Mouse (Mus musculus) forebrain, embryonic 16.5 days (tissue): ENCODE data around the gene Rnf121. TPM values are rescaled to one million over a fixed set of nuclear protein-coding genes. Genes with fewer than 3 reads are reported as not detected.

ENCODE experiments used
- ATAC-seq: fragments of 200-750 bp; cut with Nextera tagmentation; 2 replicates; pipeline ENCODE4 v1.8.0; 2017; ENCODE audit warnings: mild to moderate bottlenecking, moderate library complexity
- H3K27ac ChIP-seq: fragments of 300-500 bp; sonication (generic); 2 replicates; pipeline ENCODE4 v1.5.1; 2014; ENCODE audit warnings: low read length, control low read depth
- H3K27me3 ChIP-seq: fragments of 300-500 bp; sonication (generic); replicated peaks from 2 replicates; pipeline ENCODE4 v1.6.1; 2014; ENCODE audit warnings: low read length; ENCODE audit not compliant: control insufficient read depth, insufficient read depth
- H3K36me3 ChIP-seq: fragments of 300-500 bp; sonication (generic); 2 replicates; pipeline ENCODE4 v1.6.1; 2014; ENCODE audit not compliant: control insufficient read depth, insufficient read depth
- H3K4me1 ChIP-seq: fragments of 300-500 bp; sonication (generic); replicated peaks from 2 replicates; pipeline ENCODE4 v1.6.1; 2014; ENCODE audit warnings: low read length; ENCODE audit not compliant: control insufficient read depth, insufficient read depth
- H3K4me2 ChIP-seq: fragments of 300-500 bp; sonication (generic); 2 replicates; pipeline ENCODE4 v1.6.1; 2014; ENCODE audit warnings: mild to moderate bottlenecking, low read length, control low read depth
- H3K4me3 ChIP-seq: fragments of 300-500 bp; sonication (generic); replicated peaks from 2 replicates; pipeline ENCODE4 v1.5.1; 2014; ENCODE audit warnings: mild to moderate bottlenecking, low read length, control low read depth
- H3K9ac ChIP-seq: fragments of 300-500 bp; sonication (generic); replicated peaks from 2 replicates; pipeline ENCODE4 v1.6.1; 2014; ENCODE audit warnings: low read depth, low read length, control low read depth
- H3K9me3 ChIP-seq: fragments of 300-500 bp; sonication (generic); 2 replicates; pipeline ENCODE4 v1.6.1; 2016; ENCODE audit warnings: low read length; ENCODE audit not compliant: control insufficient read depth
- WGBS: fragments of 180-500 bp; shearing (Covaris S2); extraction: QIAGEN DNeasy Blood & Tissue Kit; methylation state at CpG from one replicate; pipeline ENCODE4 v1.1.7; 2014; 5-methylcytosine and 5-hydroxymethylcytosine counted together
- polyA plus RNA-seq: library from polyadenylated mRNA; unstranded; fragments of >200 nt; fragmentation: Nextera tagmentation; extraction: Ambion mirVana; gene quantifications from 2 replicates; pipeline ENCODE4 v1.2.1, GENCODE M21; 2015

Gene Rnf121
- polyA plus RNA-seq, 1 experiment from 2014 or later: 36.3 TPM

DNA sequence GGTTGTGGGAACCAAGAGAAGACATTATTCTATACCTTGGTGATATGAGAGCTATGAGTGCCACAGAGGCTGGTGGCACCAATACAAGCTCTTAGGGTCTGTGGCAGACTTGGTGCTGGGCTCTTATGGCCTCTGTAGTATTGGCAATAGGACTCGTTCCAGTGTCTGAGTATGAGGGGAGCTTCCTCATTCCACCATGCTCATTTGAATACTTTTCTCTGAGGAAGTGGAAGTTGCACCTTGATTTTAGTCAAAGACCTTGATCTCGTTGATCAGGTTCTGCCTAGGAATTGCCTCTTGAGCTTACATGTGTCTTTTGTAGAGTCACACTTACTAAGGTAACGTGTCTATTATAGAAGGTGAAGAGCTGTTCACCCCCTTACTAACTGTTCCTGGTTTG is 71.0 kb downstream of the Rnf121 start:
- WGBS: 95% methylated on average over 3 of the region's 3 CpGs
- Histone ChIP-seq H3K27ac (no peak overlapping the region), H3K36me3 (peaks cover 50% of the 10 kb centered on the region), H3K27me3 (no peaks in the 10 kb centered on the region), H3K9me3 (no peaks in the 10 kb centered on the region), H3K4me3 (no peak overlapping the region), H3K4me2 (no peak overlapping the region), H3K4me1 (no peaks in the 10 kb centered on the region), H3K9ac (no peak overlapping the region)
- no peak for ATAC-seq

DNA sequence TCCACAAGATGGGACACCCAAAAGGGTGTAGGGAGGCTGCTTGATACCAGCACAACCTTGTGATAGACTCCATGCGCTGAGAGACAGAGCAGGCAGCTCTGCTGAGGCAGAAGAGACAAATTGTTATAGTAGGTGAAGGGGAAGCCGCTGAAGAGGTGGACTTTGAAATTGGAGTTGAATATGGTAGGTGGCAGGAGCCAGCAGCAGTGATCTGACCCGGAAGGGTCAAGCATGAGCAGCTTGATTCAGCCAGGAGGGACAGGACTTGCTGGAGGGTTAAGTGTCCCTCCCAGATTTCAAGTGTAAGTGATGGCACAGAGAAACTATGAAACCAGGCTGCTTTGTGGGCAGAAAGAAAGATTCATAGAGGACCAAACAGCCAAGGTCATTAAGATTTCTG is 80.2 kb downstream of the Rnf121 start:
- H3K9me3 ChIP-seq: no peaks in the 10 kb centered on the region
- no peaks in the 10 kb centered on the region for H3K27me3 ChIP-seq
- H3K27ac ChIP-seq: no peak overlapping the region
- H3K9ac ChIP-seq: no peak overlapping the region
- no peak overlapping the region for H3K4me3 ChIP-seq
- WGBS: 92% methylated on average over 3 of the region's 3 CpGs
- H3K4me2 ChIP-seq: no peak overlapping the region
- H3K36me3 ChIP-seq: peaks cover 19% of the 10 kb centered on the region
- ATAC-seq: no peak
- no peaks in the 10 kb centered on the region for H3K4me1 ChIP-seq

DNA sequence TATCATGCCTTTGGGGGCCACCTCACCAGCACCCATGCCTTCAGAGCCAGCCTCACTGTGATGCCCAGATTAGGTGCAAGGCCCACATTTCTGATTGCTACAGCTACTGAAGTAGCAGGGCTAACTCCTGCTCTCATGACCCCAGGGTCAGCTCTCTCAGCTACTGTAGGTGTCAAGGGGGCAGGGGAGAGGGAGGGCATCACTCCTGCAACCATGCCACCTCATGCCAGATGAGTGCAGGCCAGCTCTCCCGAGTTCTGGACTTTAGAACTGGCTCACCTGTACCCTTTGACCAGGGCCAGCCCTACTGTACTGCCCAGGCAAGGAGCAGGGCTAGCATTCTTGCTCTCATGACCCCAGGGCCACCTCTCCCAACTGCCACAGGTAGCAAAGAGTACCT is 82.5 kb downstream of the Rnf121 start:
- Histone ChIP-seq H3K27ac (no peak overlapping the region), H3K4me2 (no peak overlapping the region), H3K4me3 (no peak overlapping the region), H3K36me3 (peaks cover 5% of the 10 kb centered on the region), H3K9me3 (no peaks in the 10 kb centered on the region), H3K27me3 (no peaks in the 10 kb centered on the region), H3K9ac (no peak overlapping the region), H3K4me1 (no peaks in the 10 kb centered on the region)
- ATAC-seq: no peak
- 67% methylated on average over 1 of the region's 1 CpGs for WGBS

DNA sequence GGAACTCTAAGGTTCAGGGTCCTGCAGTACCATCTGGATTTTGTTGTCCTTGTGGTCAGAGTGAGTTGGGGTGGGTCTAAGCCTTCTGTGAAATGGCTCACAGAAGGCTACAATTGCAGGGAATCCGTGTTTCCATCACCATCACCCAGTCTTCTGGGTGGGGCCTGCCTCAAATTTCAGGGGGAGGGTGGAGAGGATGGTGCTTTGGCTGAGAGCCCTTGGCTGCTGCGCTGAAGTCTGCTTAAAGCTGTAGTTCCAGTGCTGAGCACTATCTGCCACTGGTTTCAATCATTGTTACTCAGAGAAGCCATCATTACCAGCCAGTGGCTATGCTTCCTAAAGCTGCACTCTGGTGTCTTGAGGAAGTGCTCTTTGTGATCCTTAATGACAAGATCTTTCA is 90.8 kb downstream of the Rnf121 start:
- H3K36me3 ChIP-seq: no peaks in the 10 kb centered on the region
- ATAC-seq: no peak
- H3K9me3 ChIP-seq: no peaks in the 10 kb centered on the region
- WGBS: 49% methylated on average over 2 of the region's 2 CpGs
- peaks cover 25% of the 10 kb centered on the region for H3K4me1 ChIP-seq
- no peak overlapping the region for H3K27ac ChIP-seq
- no peak overlapping the region for H3K9ac ChIP-seq
- no peaks in the 10 kb centered on the region for H3K27me3 ChIP-seq
- no peak overlapping the region for H3K4me2 ChIP-seq
- H3K4me3 ChIP-seq: no peak overlapping the region

DNA sequence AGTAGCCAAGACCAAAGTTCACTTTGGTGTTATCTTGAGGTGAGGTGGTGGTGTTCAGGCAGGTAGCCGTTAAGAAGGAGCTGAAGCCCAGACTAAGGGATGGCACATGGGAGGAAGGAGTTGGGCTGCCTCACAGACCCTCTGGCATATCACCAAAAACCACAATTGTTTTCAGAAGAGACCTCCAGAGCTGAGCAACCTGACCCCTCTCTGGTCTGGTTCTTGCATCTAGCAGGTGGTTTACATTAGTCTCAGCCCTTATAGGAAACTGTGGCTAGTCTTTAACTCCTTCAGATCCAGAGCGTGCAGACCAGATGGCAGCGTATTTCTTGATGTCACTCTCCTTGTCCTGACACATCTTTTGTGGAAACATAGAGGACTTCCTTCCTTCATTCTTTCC is 91.5 kb downstream of the Rnf121 start:
- no peaks in the 10 kb centered on the region for H3K27me3 ChIP-seq
- H3K4me2 ChIP-seq: no peak overlapping the region
- no peak overlapping the region for H3K4me3 ChIP-seq
- WGBS: 80% methylated on average over 3 of the region's 3 CpGs
- H3K36me3 ChIP-seq: no peaks in the 10 kb centered on the region
- ATAC-seq: no peak
- no peak overlapping the region for H3K27ac ChIP-seq
- no peak overlapping the region for H3K9ac ChIP-seq
- H3K9me3 ChIP-seq: no peaks in the 10 kb centered on the region
- H3K4me1 ChIP-seq: peaks cover 30% of the 10 kb centered on the region

DNA sequence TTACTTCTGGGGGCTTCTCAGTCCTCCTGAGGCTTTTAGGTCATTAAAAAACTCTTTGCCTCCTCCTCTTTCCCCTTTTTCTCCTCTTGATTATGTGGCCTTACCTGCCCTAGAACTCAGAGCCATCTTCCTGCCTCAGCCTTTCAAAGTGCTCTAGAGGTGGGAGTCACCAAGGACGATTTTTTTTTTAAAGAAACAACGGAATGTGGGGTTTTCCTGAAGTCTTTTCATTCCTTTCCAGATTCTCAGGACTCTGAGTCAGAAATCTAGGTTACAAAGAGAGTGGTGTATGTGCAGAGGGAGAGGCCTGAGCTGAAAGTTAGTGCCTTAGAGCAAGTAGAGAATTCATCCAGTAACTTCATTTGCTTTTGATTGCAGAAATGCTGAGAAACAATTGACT is 93.5 kb downstream of the Rnf121 start:
- 28% methylated on average over 2 of the region's 2 CpGs for WGBS
- no peaks in the 10 kb centered on the region for H3K27me3 ChIP-seq

DNA sequence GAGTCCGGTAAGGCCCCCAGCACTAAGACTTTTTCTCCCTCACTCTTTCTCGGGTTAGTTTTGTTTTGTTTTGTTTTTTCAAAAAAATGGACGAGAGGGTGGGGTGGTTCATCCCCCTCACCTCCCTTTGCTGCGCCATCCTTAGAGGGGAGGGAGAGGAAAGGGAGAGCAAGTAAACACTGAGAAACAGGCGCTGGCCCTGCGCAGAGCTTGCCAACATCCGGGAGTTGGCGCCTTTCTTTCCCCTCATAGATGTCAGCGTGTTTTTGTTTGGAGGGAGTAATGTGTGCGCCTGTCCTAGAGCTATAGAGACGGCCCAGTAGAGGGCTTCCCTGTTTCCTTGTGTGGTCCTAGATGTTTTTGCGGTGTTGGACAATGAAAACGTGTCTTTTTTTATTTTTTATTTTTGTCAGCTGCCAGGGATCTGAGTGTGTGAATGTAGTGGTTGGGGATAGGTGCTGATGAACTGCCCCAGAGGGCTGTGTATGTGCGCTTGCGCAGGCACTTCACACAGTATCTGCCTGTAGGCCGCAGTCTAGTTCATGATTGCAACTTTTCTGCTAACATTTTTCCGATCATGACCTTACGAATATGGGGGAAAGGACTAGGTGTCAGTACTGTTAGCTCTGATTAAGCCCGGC is 94.3 kb downstream of the Rnf121 start:
- H3K9me3 ChIP-seq: no peaks in the 10 kb centered on the region
- H3K4me3 ChIP-seq: peak overlapping the region; percentile 83
- peak; percentile 73 for ATAC-seq
- H3K27ac ChIP-seq: peak overlapping the region; percentile 100
- WGBS: under 1% methylated on average over 19 of the region's 19 CpGs
- H3K36me3 ChIP-seq: no peaks in the 10 kb centered on the region
- H3K4me2 ChIP-seq: peak overlapping the region; percentile 78
- peaks cover 34% of the 10 kb centered on the region for H3K4me1 ChIP-seq
- peak overlapping the region; percentile 95 for H3K9ac ChIP-seq
- no peaks in the 10 kb centered on the region for H3K27me3 ChIP-seq

More for the DNA sequence above, 93.5 kb downstream of the Rnf121 start:
- H3K9me3 ChIP-seq: no peaks in the 10 kb centered on the region
- H3K4me3 ChIP-seq: peak overlapping the region; percentile 83
- ATAC-seq: no peak
- H3K27ac ChIP-seq: peak overlapping the region; percentile 100
- peaks cover 34% of the 10 kb centered on the region for H3K4me1 ChIP-seq
- peak overlapping the region; percentile 78 for H3K4me2 ChIP-seq
- no peaks in the 10 kb centered on the region for H3K36me3 ChIP-seq
- peak overlapping the region; percentile 95 for H3K9ac ChIP-seq

DNA sequence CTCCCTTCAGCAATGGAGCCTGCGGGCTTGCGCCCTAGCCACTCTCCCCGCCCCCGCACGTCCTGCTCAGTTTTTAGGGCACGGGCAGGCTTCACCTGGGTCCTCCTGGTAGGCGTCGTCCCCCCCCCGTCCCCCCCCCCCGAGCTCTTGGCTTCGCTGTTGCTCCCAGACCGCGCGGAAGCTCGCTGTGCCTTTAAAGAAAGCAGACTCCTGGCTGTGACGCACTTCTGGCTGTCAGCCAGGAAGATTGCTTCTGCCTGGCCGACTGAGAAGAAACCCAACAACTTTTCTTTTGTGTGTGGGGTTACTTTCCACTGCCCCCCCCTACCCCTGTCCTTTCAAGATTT is 94.9 kb downstream of the Rnf121 start:
- Histone ChIP-seq H3K9ac (peak overlapping the region; percentile 95), H3K27ac (peak overlapping the region; percentile 100), H3K4me2 (peak overlapping the region; percentile 78), H3K27me3 (no peaks in the 10 kb centered on the region), H3K9me3 (no peaks in the 10 kb centered on the region), H3K4me1 (peaks cover 34% of the 10 kb centered on the region), H3K36me3 (no peaks in the 10 kb centered on the region), H3K4me3 (peak overlapping the region; percentile 83)
- peak; percentile 61 for ATAC-seq
- WGBS: 0% methylated on average over 13 of the region's 17 CpGs

DNA sequence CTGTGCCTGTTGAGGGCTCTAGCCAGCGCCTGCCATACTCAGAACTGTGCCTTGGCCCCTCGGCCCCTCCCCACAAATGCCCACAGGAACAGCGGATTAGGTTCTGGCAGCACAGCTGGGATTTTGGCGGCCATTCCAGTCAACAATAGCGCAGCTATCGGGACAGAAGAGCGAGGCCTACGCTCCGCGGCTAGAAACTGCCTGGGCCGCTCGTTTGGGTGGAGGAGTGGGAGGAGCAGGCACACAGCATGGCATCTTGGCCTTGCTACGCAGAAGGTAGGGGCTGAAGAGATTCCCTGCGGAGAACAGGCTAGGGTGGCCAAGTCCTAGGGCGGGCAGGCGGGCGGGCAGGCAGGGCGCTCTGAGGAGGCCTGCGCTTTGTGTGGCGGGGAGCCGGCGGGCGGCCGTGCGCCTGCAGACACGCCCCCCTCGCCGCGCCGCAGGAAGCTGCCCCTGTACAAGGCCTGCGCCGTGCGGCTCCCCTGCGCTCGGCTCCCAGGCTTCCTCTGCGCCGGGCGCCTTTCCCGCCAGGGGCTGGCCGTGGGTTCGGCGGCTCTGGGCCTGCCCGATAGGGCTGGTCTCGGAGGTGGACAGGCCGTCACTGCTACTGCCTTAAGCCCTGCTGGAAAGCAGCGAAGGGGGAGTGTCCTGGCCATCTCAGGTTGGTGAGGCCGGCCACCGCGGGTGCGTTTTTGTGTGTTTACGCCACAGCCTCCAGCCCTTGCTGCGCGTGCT is 95.4 kb downstream of the Rnf121 start:
- no peaks in the 10 kb centered on the region for H3K36me3 ChIP-seq
- 0% methylated on average over 31 of the region's 53 CpGs for WGBS
- peak; percentile 91 for ATAC-seq

More for the DNA sequence above, 95.4 kb downstream of the Rnf121 start:
- peak overlapping the region; percentile 95 for H3K9ac ChIP-seq
- peak overlapping the region; percentile 100 for H3K27ac ChIP-seq
- H3K4me2 ChIP-seq: peak overlapping the region; percentile 78
- peak overlapping the region; percentile 83 for H3K4me3 ChIP-seq
- H3K27me3 ChIP-seq: no peaks in the 10 kb centered on the region
- no peaks in the 10 kb centered on the region for H3K9me3 ChIP-seq
- H3K4me1 ChIP-seq: peaks cover 34% of the 10 kb centered on the region
